Mouse (Mus musculus) bone marrow, adult 2 months (tissue): ENCODE results near the gene Npm1.

Experiments
- CTCF ChIP-seq: fragments of 200-500 bp; IDR thresholded peaks from 2 replicates; pipeline ENCODE4 v1.5.1; 2011; ENCODE audit warnings: low read length, control low read depth; ENCODE audit not compliant: control insufficient read depth, insufficient read depth
- POLR2A ChIP-seq: fragments of 200-500 bp; IDR thresholded peaks from 2 replicates; pipeline ENCODE4 v1.6.1; 2011; ENCODE audit warnings: low read depth, mild to moderate bottlenecking, control low read depth, low read length, borderline replicate concordance; ENCODE audit not compliant: control insufficient read depth

DNA sequence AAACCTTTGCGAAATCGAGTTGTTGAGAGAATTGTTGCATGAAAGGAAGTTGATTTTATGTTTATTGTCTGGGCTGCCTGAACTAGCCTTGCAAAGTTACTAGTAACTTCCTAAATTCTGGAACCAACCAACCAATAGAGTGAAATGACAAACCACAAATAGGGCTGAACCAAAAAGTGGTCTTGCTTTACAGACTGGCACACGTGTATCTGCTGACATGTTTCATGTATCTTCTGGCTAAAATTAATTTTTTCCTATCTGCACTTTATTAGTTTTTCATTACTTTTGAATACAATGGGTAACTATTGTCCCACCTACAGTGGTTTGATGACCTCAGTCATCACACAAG is 13.9 kb downstream of the Npm1 start:
- no peak for TF ChIP-seq POLR2A
- TF ChIP-seq CTCF, result no peak
